Mouse (Mus musculus) layer of hippocampus, adult 18-20 months (tissue): ENCODE results near the gene Sstr3. TPM values are rescaled to one million over a fixed set of nuclear protein-coding genes. Genes with fewer than 3 reads are reported as not detected.
A peak's percentile ranks its signal among the peaks of the same experiment; 100 is the strongest.

Experiments
- DNase-seq, 2 experiments: peaks; one replicate each; pipeline ENCODE4 v3.0.0; 2022; ENCODE audit warnings: low spot score in 2 of 2
- long read RNA-seq: library from polyadenylated mRNA; stranded (forward); transcript quantifications from one replicate; pipeline ENCODE4 v2.0.0, GENCODE M21; 2021
- total RNA-seq, 2 experiments: library from RNA; stranded (reverse); gene quantifications; 2 replicates each; pipeline ENCODE4 v1.2.3; 2021

Gene Sstr3
- total RNA-seq, result 10 to 100 TPM; 30.4 to 31.6 TPM
- long read RNA-seq, full-length matches to known transcripts, result 9 of 20 reads
- long read RNA-seq, partial matches to known transcripts, result 11 of 20 reads
- long read RNA-seq, other reads (novel, unspliced or antisense), result 0 of 20 reads

- no peak for DNase-seq
These were observed at the start of gene Sstr3 for GRCm38 (mm10) chr15:78544561-78545001. TSS of gene Sstr3 (minus strand) at chr15:78544685.

- no peak for DNase-seq
These were observed 49.5 kb upstream of the Sstr3 start for GRCm38 (mm10) chr15:78593896-78594425.

DNA sequence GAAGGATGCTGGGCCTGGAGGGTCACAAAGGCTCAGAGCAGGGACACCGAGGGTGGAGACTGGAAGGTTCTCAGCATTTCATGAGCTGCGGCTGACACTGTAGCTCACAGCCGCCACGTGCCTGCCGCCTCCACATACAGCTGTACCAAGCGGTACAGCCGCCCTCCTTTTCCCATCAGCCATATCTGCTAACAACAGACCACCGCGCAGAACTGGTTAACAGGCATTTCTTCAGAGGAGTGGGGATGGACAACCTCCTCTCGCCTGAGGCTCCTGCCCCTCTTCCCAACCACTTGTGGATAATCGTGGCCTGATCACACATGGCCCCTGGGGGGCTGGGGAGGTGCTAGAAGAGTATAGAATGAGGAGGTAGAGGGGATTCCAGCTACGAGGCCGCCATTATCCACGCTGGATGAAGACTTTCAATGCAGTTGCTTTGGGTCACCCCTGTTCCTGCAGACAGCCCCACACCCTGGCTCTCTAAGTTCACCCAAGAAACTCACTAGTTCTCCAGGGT lies 48.0 kb upstream of the Sstr3 start:
- no peak for DNase-seq

DNA sequence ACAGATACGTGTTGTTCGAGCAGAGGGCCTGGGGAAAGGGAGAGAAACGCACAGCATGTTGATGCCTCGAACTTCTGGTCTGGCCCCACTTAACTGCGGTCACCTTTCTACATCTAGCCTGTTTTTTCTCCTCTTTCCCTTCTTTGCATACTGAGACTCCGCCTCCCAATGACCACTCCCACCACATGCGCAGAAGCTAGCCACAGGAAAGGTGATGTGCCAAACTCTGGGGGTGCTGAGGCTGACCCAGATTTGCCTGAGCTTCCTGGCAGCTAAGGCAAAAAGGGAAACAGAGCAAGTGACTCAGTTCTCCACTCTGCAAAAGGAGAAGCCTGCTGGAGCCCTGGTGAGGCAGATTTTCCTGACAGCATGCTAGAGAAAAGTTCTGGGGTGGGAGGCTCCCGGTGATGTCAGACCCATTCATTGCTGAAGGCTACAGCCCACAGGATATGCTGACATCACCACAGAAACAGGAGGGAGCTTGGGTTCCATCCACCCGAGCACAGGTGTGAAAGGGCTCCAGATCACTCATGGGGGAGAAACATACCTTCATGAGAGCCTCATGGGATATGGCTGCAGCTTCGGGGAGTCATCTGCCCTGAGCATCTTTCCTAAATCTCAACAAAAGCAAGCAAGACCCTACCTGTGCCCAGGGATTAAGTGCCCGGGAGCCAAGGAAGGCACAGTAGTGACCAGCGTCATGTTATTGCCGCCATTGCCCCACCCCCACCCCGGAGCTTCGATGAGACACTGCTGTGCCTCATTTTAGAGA lies 47.4 kb upstream of the Sstr3 start:
- DNase-seq, result peak in 1 of 2 experiments; percentile 37

DNA sequence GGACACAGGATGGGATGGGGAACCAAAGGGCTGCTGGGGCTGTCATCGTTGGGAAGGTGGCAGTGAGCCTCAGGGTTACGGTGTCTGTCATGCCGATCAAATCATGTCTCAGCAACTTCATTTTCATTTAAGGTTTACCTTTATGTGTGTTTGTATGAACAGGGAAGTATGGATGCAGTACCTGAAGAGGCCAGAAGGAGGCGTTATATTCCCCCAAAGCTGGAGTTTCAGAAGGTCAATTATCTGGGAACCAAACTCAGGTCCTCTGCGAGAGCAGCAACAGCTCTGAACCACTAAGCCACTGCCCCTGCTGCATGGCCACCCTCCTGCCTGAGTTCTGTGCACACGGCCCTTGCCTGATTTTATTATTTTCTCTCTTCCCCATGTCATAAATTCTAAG lies 46.3 kb upstream of the Sstr3 start:
- DNase-seq, result no peak

GRCm38 (mm10) chr15:78589936-78590335 lies 45.5 kb upstream of the Sstr3 start:
- DNase-seq, result no peak

- no peak for DNase-seq
These were observed 44.4 kb upstream of the Sstr3 start for GRCm38 (mm10) chr15:78588900-78589299.

- DNase-seq, result no peak
These were observed 43.6 kb upstream of the Sstr3 start for GRCm38 (mm10) chr15:78588049-78588448.

DNA sequence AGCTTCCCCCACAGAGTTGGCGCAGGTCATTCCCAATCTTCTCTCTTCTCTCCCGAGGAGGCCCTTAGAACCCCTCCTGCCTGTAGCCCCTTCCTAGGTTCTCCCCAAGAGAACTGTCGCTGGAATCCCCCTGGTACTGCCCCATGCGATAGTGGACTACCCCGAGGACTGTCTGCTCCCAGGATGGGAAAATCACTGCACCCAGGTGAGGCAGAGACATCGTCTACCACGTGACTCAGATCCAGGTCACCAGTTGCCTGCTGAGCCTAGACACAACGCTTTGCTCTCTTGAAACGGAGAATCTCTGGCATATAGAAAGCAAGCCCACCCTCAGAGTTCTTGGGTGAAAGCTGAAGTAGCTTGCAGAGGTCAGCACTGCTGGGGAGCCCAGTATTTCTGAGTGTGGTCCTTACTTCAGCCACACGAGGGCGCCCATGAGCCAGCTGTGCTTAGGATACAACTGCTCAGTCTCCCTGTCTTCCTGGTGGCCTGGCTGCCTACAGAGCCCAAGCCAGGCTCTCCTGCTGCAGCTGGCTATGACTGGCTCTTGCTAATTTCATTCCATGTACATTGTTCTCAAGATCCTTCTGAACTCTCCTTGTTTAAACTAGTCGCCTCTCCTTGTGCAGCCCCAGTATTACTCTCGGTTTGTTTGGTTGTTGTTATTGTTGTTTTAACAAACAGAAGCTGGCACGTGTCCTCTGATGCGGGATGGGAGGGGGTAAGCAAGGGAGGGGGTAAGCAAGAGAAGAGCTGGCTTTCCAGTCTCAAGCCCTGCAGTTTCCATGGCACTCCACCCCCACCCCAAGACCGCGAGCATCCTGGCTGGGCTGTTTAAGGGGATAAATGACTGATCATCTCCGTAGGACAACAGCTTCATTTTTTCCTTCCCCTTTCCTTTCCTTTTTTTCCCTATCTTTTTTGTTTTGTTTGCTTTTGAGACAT lies 42.8 kb upstream of the Sstr3 start:
- DNase-seq, result peak; percentile 76 to 93

- no peak for DNase-seq
These were observed 40.9 kb upstream of the Sstr3 start for GRCm38 (mm10) chr15:78585404-78585803.

GRCm38 (mm10) chr15:78583352-78583751 lies 38.9 kb upstream of the Sstr3 start:
- no peak for DNase-seq

DNA sequence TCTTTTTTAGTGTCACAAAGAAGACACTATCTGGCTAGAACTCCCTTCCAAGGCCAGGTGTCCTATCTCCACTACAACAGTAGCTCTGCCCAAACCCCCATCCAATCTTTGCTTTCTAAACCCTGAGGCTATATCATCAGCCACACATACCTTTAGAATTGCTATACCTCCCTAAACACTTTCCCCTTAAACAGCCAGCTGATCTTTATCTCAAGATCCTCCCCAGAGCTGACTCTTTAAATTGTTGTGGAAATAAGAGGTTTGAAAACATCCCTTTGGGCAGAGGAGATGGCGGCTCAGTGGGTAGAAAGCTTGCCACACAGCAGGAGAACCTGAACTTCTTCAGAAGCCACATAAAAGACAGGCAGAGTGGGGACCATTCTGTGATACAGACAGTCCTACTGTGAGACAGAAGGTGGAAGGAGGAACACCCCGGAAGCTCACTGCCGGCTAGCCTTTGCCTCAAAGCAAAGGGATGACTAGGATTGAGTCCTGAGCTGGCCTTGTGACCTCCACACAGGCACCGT lies 31.9 kb upstream of the Sstr3 start:
- DNase-seq, result no peak

GRCm38 (mm10) chr15:78572658-78573397 lies 28.3 kb upstream of the Sstr3 start, which contains the start of gene Rac2:
TSS of gene Rac2 (minus strand) at chr15:78572783.
- no peak for DNase-seq

DNA sequence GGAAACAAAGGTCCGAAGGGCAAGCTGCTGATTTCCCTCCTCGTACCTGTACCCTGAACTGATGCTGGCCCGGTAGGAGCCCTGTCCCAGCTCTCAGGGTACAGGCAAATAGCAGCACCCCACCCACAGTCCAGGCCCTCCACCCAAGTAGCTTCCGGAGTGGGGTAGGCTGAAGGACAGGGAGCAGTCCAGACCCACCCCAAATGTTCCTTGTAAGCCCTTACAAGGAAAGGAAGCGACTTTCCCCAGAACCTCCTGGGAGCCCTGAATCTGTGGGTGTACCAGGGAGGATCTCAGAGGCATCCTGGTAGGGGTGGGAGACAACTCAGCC lies 27.8 kb upstream of the Sstr3 start:
- DNase-seq, result no peak

DNA sequence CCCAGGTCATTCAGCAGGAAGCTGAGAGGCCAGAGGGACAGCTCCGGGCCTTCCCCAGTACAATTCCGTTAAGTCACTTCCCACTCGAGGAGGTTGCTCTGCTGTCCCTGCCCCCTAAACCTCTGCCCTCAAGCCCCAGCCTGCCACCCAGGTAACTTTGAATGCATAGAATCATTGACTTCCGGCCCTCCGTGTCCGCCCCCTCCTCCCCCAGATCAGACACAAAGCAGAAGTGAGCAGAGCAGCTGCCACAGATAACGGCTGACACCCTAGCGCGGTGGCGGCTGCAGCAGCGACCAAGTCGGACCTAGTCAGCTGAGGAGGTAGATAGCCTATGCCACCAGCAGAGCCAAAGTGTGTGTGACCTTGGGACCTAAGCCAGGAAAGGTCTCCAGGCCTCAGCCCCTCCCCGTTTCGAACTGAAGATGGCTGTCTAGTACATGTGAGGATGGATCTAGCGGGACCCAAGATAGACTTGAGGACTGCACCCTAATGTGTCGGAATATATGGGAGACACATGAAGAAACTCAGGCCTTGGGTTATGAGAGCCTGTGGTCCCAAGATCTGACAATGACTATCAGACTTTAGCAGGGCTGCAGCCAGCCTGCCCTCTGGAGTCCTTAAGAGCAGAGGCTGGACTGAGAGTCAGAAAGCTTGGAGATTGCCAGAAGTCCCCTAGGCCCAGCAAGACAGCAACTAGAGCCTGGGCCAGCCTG lies 27.2 kb upstream of the Sstr3 start:
- DNase-seq, result no peak

GRCm38 (mm10) chr15:78570170-78570569 lies 25.7 kb upstream of the Sstr3 start:
- no peak for DNase-seq

GRCm38 (mm10) chr15:78567608-78568120 lies 23.2 kb upstream of the Sstr3 start:
- DNase-seq, result no peak

DNA sequence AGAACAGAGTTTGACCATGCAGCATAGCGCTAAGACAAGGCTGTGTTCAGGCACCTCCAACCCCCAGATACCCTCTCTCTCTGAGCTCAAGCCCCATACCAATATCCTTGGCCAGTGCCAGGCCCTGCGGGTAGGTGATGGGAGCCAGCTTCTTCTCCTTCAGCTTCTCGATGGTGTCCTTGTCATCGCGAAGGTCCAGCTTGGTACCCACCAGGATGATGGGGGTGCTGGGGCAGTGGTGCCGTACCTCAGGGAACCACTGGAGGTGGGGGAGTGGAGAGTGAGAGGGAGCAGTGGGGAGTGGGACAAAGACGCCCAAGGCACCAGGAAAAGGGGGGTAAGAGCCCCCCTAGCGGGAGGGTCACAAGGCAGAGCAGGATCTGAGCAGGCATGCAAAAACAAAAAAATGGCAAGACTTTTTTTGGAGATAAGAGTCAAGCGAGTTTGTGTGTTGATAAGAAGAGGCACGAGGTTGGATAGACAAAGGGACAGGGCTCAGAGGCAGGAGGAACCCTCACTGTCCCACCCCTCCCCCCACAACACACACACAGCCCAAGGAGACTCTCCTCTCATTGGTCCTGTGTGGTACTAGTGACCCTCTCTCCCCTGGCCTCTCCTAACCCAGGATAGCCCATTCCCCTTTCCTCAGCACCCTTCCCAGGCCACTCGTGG lies 20.4 kb upstream of the Sstr3 start:
- no peak for DNase-seq

DNA sequence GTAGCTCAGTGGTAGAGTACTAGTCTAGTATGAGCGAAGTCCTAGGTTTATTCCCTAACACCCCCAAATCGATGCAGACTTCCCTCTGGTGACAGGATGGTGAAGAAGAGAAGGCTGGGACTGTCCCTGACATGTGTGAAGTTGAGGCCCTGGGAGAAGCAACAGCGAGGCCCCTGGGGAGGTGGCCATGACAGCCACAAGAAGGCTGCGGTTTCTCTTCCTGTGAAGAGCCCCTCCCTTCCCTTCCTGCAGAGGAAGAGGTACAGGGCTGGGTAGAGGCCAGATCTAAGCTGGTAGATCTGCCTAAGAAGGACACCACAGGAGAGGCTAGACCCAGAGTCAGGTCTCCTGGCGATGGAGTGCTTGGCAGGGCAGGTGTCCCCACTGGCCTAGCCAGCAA lies 19.5 kb upstream of the Sstr3 start:
- DNase-seq, result no peak
